Mouse (Mus musculus): ENCODE measurements around the gene Zfp691.

- TF ChIP-seq GATA1 (IDR thresholded peaks at IDR 0.05; ENCODE audit: low read length) (no peak), TAL1 (IDR thresholded peaks at IDR 0.05; ENCODE audit: low read length) (no peak)
These were observed 49.7 kb upstream of the Zfp691 start for GRCm38 (mm10) chr4:119223696-119224095.
